Mouse (Mus musculus): Measurements from ENCODE around the gene Pam16. TPM values are rescaled to one million over a fixed set of nuclear protein-coding genes. Genes with fewer than 3 reads are reported as not detected.

Gene Pam16
- polyA plus RNA-seq, 1 experiment from 2014 or later: 59.7 TPM

- H3K4me1 ChIP-seq (ENCODE audit: insufficient read depth): no peaks in the 10 kb centered on the region
- WGBS (ENCODE audit: insufficient replicate concordance): 85% methylated on average over 5 of the region's 5 CpGs
- DNase-seq (no peak), ATAC-seq (no peak)
- H3K27me3 ChIP-seq (ENCODE audit: insufficient read depth, low read length): no peaks in the 10 kb centered on the region
- H3K9ac ChIP-seq (replicated peaks): no peak overlapping the region
- no peak overlapping the region for H3K4me3 ChIP-seq (ENCODE audit: low read depth, low read length)
- peaks cover 63% of the 10 kb centered on the region for H3K36me3 ChIP-seq (replicated peaks; ENCODE audit: insufficient read depth, low read length)
- H3K9me3 ChIP-seq (ENCODE audit: low read length): no peaks in the 10 kb centered on the region
- no peak for TF ChIP-seq CTCF (IDR thresholded peaks at IDR 0.05; ENCODE audit: low read depth)
- no peak for TF ChIP-seq EP300 (IDR thresholded peaks at IDR 0.05; ENCODE audit: low read depth)
- no peak overlapping the region for H3K27ac ChIP-seq (ENCODE audit: low read depth)
- no peak overlapping the region for H3K4me2 ChIP-seq (ENCODE audit: low read depth, low read length)
Observed at GRCm38 (mm10) chr16:4649211-4649610, 24.4 kb upstream of the Pam16 start.

- 88% methylated on average over 28 of the region's 28 CpGs for WGBS (ENCODE audit: insufficient replicate concordance)
- peaks cover 59% of the 10 kb centered on the region for H3K36me3 ChIP-seq (replicated peaks; ENCODE audit: insufficient read depth, low read length)
- no peak for TF ChIP-seq EP300 (IDR thresholded peaks at IDR 0.05; ENCODE audit: low read depth)
- no peak for TF ChIP-seq CTCF (IDR thresholded peaks at IDR 0.05; ENCODE audit: low read depth)
Observed at GRCm38 (mm10) chr16:4648416-4649023, 23.7 kb upstream of the Pam16 start.

GRCm38 (mm10) chr16:4647651-4648141 is 22.9 kb upstream of the Pam16 start:
- no peak for ATAC-seq
- Histone ChIP-seq H3K9ac (replicated peaks) (no peak overlapping the region), H3K4me3 (ENCODE audit: low read depth, low read length) (no peak overlapping the region), H3K4me2 (ENCODE audit: low read depth, low read length) (no peak overlapping the region), H3K4me1 (ENCODE audit: insufficient read depth) (peaks cover 10% of the 10 kb centered on the region), H3K27ac (ENCODE audit: low read depth) (no peak overlapping the region), H3K27me3 (ENCODE audit: insufficient read depth, low read length) (no peaks in the 10 kb centered on the region), H3K36me3 (replicated peaks; ENCODE audit: insufficient read depth, low read length) (peaks cover 56% of the 10 kb centered on the region), H3K9me3 (ENCODE audit: low read length) (no peaks in the 10 kb centered on the region)
- DNase-seq: no peak
- 79% methylated on average over 13 of the region's 13 CpGs for WGBS (ENCODE audit: insufficient replicate concordance)
- TF ChIP-seq CTCF (IDR thresholded peaks at IDR 0.05; ENCODE audit: low read depth) (no peak), EP300 (IDR thresholded peaks at IDR 0.05; ENCODE audit: low read depth) (no peak)

More at GRCm38 (mm10) chr16:4648416-4649023, 23.7 kb upstream of the Pam16 start:
- Histone ChIP-seq H3K9me3 (ENCODE audit: low read length) (no peaks in the 10 kb centered on the region), H3K4me3 (ENCODE audit: low read depth, low read length) (no peak overlapping the region), H3K27me3 (ENCODE audit: insufficient read depth, low read length) (no peaks in the 10 kb centered on the region), H3K4me1 (ENCODE audit: insufficient read depth) (peaks cover 3% of the 10 kb centered on the region; the same call in 1 of the 2 replicates), H3K4me2 (ENCODE audit: low read depth, low read length) (no peak overlapping the region), H3K9ac (replicated peaks) (no peak overlapping the region), H3K27ac (ENCODE audit: low read depth) (no peak overlapping the region)
- no peak for DNase-seq
- no peak for ATAC-seq

- H3K4me1 ChIP-seq (ENCODE audit: insufficient read depth): peaks cover 19% of the 10 kb centered on the region
- ATAC-seq: no peak
- no peak overlapping the region for H3K27ac ChIP-seq (ENCODE audit: low read depth)
Observed at GRCm38 (mm10) chr16:4646831-4647230, 22.0 kb upstream of the Pam16 start.

GRCm38 (mm10) chr16:4645867-4646266 is 21.1 kb upstream of the Pam16 start:
- Histone ChIP-seq H3K27me3 (ENCODE audit: insufficient read depth, low read length) (no peaks in the 10 kb centered on the region), H3K9ac (replicated peaks) (no peak overlapping the region), H3K9me3 (ENCODE audit: low read length) (no peaks in the 10 kb centered on the region), H3K4me3 (ENCODE audit: low read depth, low read length) (no peak overlapping the region), H3K27ac (ENCODE audit: low read depth) (no peak overlapping the region), H3K4me2 (ENCODE audit: low read depth, low read length) (no peak overlapping the region), H3K4me1 (ENCODE audit: insufficient read depth) (peaks cover 27% of the 10 kb centered on the region), H3K36me3 (replicated peaks; ENCODE audit: insufficient read depth, low read length) (peaks cover 40% of the 10 kb centered on the region)
- no peak for DNase-seq
- 77% methylated on average over 4 of the region's 4 CpGs for WGBS (ENCODE audit: insufficient replicate concordance)
- ATAC-seq: no peak
- TF ChIP-seq CTCF (IDR thresholded peaks at IDR 0.05; ENCODE audit: low read depth) (no peak), EP300 (IDR thresholded peaks at IDR 0.05; ENCODE audit: low read depth) (no peak)

More at GRCm38 (mm10) chr16:4646831-4647230, 22.0 kb upstream of the Pam16 start:
- H3K4me2 ChIP-seq (ENCODE audit: low read depth, low read length): no peak overlapping the region
- 76% methylated on average over 4 of the region's 4 CpGs for WGBS (ENCODE audit: insufficient replicate concordance)
- no peak for DNase-seq
- H3K9ac ChIP-seq (replicated peaks): no peak overlapping the region
- peaks cover 49% of the 10 kb centered on the region for H3K36me3 ChIP-seq (replicated peaks; ENCODE audit: insufficient read depth, low read length)
- no peaks in the 10 kb centered on the region for H3K9me3 ChIP-seq (ENCODE audit: low read length)
- H3K4me3 ChIP-seq (ENCODE audit: low read depth, low read length): no peak overlapping the region
- no peaks in the 10 kb centered on the region for H3K27me3 ChIP-seq (ENCODE audit: insufficient read depth, low read length)
- no peak for TF ChIP-seq CTCF (IDR thresholded peaks at IDR 0.05; ENCODE audit: low read depth)
- TF ChIP-seq EP300 (IDR thresholded peaks at IDR 0.05; ENCODE audit: low read depth): no peak

- Histone ChIP-seq H3K36me3 (replicated peaks; ENCODE audit: insufficient read depth, low read length) (peaks cover 23% of the 10 kb centered on the region), H3K9me3 (ENCODE audit: low read length) (no peaks in the 10 kb centered on the region), H3K9ac (replicated peaks) (peak overlapping the region; percentile 26), H3K4me2 (ENCODE audit: low read depth, low read length) (no peak overlapping the region), H3K4me1 (ENCODE audit: insufficient read depth) (peaks cover 42% of the 10 kb centered on the region), H3K27ac (ENCODE audit: low read depth) (no peak overlapping the region), H3K4me3 (ENCODE audit: low read depth, low read length) (no peak overlapping the region), H3K27me3 (ENCODE audit: insufficient read depth, low read length) (no peaks in the 10 kb centered on the region)
- no peak for TF ChIP-seq CTCF (IDR thresholded peaks at IDR 0.05; ENCODE audit: low read depth)
- no peak for TF ChIP-seq EP300 (IDR thresholded peaks at IDR 0.05; ENCODE audit: low read depth)
- WGBS (ENCODE audit: insufficient replicate concordance): 79% methylated on average over 11 of the region's 11 CpGs
- ATAC-seq: no peak
- DNase-seq: peak; percentile 50
Observed at GRCm38 (mm10) chr16:4643670-4644419, 19.1 kb upstream of the Pam16 start.

Data from liver, postnatal 0 days (tissue).